Mouse (Mus musculus) neutrophil, adult 5-6 weeks (primary cell): Measurements from ENCODE around the gene Ramp3. TPM values are rescaled to one million over a fixed set of nuclear protein-coding genes. Genes with fewer than 3 reads are reported as not detected.

Experiments used
- ATAC-seq: fragments of 151-379, 151-347 bp; 2 replicates; pipeline ENCODE4 v1.8.0; 2017; ENCODE audit warnings: mild to moderate bottlenecking, moderate TSS enrichment; ENCODE audit not compliant: insufficient number of reproducible peaks, poor library complexity, low FRiP score, severe bottlenecking; ENCODE audit errors: extremely low read depth
- total RNA-seq: library from RNA; stranded (forward); fragments of 200-1000 nt; gene quantifications from 2 replicates; pipeline ENCODE4 v1.2.3, GENCODE M21; 2017

The Ramp3 gene
- total RNA-seq, 1 experiment from 2014 or later: not detected

DNA sequence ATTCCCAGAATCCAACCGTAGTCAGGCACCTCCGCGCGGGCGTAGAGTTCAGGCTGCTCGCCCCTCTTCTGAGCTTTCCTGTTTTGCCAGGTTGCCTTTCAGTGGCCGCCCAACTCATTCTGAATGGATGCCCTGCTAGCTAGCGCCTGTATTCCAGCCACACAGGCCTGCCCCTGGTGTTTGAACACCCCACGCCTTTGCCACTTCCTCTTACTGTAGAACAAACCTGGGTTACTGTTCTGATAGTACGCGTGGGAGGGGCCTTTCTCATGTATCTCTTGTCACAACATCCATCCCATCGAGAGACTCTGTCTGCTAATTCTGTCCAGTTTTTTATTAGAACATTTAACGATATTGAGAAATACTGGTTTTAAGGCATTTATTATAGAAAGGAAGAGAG lies 48.5 kb downstream of the Ramp3 start:
- no peak for ATAC-seq

- no peak for ATAC-seq
Measured at GRCm38 (mm10) chr11:6708437-6708836, 50.1 kb downstream of the Ramp3 start.

DNA sequence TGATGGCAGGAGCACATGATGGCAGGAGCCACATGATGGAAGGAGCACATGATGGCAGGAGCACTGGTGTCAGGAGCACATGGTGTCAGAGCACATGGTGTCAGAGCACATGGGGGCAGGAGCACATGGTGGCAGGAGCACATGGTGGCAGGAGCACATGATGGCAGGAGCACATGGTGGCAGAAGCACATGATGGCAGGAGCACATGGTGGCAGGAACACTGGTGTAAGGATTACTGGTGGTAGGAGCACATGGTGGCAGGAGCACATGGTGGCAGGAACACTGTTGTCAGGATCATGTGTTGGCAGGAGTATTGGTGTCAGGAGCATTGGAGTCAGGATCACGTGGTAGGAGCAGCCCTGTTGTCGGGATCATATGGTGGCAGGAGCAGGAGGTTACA lies 52.1 kb downstream of the Ramp3 start:
- no peak for ATAC-seq

- no peak for ATAC-seq
Measured at GRCm38 (mm10) chr11:6720746-6721145, 62.4 kb downstream of the Ramp3 start.

DNA sequence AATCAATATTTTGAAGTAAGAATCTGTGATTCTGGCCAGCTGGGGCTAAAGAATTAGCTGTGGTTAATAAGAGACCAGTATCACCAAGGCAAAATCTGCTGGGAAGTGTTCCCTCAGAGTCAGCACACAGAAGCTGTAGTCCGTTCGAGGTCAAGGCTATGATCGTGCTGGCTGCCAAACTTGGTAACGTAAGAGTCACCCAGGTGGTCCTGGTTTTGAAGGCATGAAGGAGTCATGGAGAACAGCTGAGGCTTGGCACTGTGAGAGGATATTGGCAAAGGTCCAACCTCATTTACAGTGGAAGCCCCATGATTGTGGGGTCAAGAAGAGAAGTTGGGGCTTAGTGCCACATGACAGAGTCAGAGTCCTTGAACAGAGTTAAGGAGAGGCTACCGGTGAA lies 68.6 kb downstream of the Ramp3 start:
- no peak for ATAC-seq

Other genes starting within 250 kb of the Ramp3 start
- 569 and 595 TPM in 2 replicates for gene Ppia, start 243.1 kb upstream of the Ramp3 start, total RNA-seq
- gene H2afv, start 214.1 kb upstream of the Ramp3 start, total RNA-seq: 41.4 and 46.2 TPM in 2 replicates
- 73.4 and 75.8 TPM in 2 replicates for gene Purb, start 182.6 kb upstream of the Ramp3 start, total RNA-seq
- 169 and 182 TPM in 2 replicates for gene Myo1g, start 137.6 kb upstream of the Ramp3 start, total RNA-seq
- 297 and 309 TPM in 2 replicates for gene Ccm2, start 111.6 kb upstream of the Ramp3 start, total RNA-seq
- 0.12 TPM in 2 replicates for gene Nacad, start 52.5 kb upstream of the Ramp3 start, total RNA-seq
- gene Tbrg4, start 32.5 kb upstream of the Ramp3 start, total RNA-seq: 22.5 and 27.6 TPM in 2 replicates
- gene Wap, start 19.9 kb upstream of the Ramp3 start, total RNA-seq: not detected in 2 replicates
- not detected in 2 replicates for gene Gm11983, start 179.1 kb downstream of the Ramp3 start, total RNA-seq